Mouse (Mus musculus) embryonic facial prominence, embryonic 14.5 days (tissue): ENCODE measurements around the gene Itk. TPM values are rescaled to one million over a fixed set of nuclear protein-coding genes. Genes with fewer than 3 reads are reported as not detected.

Experiments used
- ATAC-seq: fragments of 200-750 bp; cut with Nextera tagmentation; 2 replicates; pipeline ENCODE4 v1.8.0; 2017; ENCODE audit warnings: low read depth, moderate number of reproducible peaks, moderate TSS enrichment
- DNase-seq: peaks from one replicate; pipeline ENCODE4 v3.0.0-alpha.2; 2015; ENCODE audit warnings: low spot score
- H3K27ac ChIP-seq: fragments of 300-500 bp; sonication (generic); replicated peaks from 2 replicates; pipeline ENCODE4 v1.5.1; 2014; ENCODE audit warnings: low read depth, mild to moderate bottlenecking, low read length, moderate library complexity
- H3K27me3 ChIP-seq: fragments of 300-500 bp; sonication (generic); replicated peaks from 2 replicates; pipeline ENCODE4 v1.6.1; 2014; ENCODE audit warnings: low read length; ENCODE audit not compliant: control insufficient read depth, insufficient read depth
- H3K36me3 ChIP-seq: fragments of 300-500 bp; sonication (generic); 2 replicates; pipeline ENCODE4 v1.6.1; 2014; ENCODE audit warnings: low read length, mixed read lengths; ENCODE audit not compliant: control insufficient read depth, insufficient read depth
- H3K4me1 ChIP-seq: fragments of 300-500 bp; sonication (generic); 2 replicates; pipeline ENCODE4 v1.6.1; 2014; ENCODE audit warnings: antibody characterized with exemption, low read length; ENCODE audit not compliant: control insufficient read depth, insufficient read depth
- H3K4me2 ChIP-seq: fragments of 300-500 bp; sonication (generic); 2 replicates; pipeline ENCODE4 v1.6.1; 2014; ENCODE audit warnings: low read depth, mild to moderate bottlenecking, low read length, moderate library complexity, mixed read lengths
- H3K4me3 ChIP-seq: fragments of 300-500 bp; sonication (generic); 2 replicates; pipeline ENCODE4 v1.5.1; 2014; ENCODE audit warnings: low read depth, mild to moderate bottlenecking, low read length
- H3K9ac ChIP-seq: fragments of 300-500 bp; sonication (generic); 2 replicates; pipeline ENCODE4 v1.6.1; 2014; ENCODE audit warnings: low read depth, mild to moderate bottlenecking, low read length, moderate library complexity, mixed read lengths
- H3K9me3 ChIP-seq: fragments of 300-500 bp; sonication (generic); 2 replicates; pipeline ENCODE4 v1.6.1; 2016; ENCODE audit warnings: low read length; ENCODE audit not compliant: control insufficient read depth
- WGBS: fragments of 180-500 bp; shearing (Covaris S2); extraction: QIAGEN DNeasy Blood & Tissue Kit; methylation state at CpG from one replicate; pipeline ENCODE4 v1.1.7; 2014; 5-methylcytosine and 5-hydroxymethylcytosine counted together
- polyA plus RNA-seq: library from polyadenylated mRNA; unstranded; fragments of >200 nt; fragmentation: Nextera tagmentation; extraction: Ambion mirVana; gene quantifications from 2 replicates; pipeline ENCODE4 v1.2.1, GENCODE M21; 2014

Itk gene
- polyA plus RNA-seq, 1 experiment from 2014 or later = 0.26 TPM

- Histone ChIP-seq H3K9ac (no peak overlapping the region), H3K4me3 (no peak overlapping the region), H3K4me1 (no peaks in the 10 kb centered on the region), H3K4me2 (no peak overlapping the region), H3K9me3 (no peaks in the 10 kb centered on the region), H3K27ac (no peak overlapping the region), H3K27me3 (no peaks in the 10 kb centered on the region), H3K36me3 (no peaks in the 10 kb centered on the region)
- ATAC-seq (no peak), DNase-seq (no peak)
- WGBS = 64% methylated on average over 1 of the region's 1 CpGs
These were observed 30.9 kb downstream of the Itk start for GRCm38 (mm10) chr11:46358369-46358768.

DNA sequence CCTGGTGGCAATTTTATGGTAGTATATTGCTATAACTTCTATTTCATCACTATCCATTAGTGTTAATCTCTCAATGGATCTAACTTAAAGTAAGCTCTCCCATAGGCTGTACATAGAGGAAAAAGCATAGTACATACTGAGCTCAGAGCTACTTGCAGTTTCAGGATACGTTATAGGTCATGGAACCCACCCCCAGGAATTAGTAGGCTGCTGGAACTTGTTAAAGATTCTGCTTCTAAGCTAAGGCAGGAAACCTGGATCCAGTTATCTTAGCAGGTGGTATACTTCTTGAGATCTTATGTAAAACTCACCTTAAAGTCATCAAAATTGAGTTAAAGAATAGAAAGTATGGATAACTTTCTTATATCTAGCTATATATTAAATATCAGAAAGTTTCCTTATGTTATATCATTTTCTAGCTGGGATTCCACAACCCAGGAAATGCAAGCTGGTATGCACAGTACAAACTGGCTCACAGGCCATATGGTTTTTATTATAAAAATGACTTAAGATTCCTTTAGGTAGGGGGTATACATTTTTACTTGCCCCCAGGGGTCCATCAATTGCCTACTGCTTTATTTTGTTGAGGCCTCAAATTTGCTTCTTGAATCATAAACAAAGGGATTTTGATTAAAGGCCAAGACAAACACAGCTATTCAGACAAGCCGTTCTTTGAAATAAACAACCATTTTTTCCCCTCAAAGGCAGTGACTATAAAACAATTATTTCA is 39.5 kb downstream of the Itk start:
- WGBS = 17% methylated on average over 2 of the region's 2 CpGs
- Histone ChIP-seq H3K9ac (no peak overlapping the region), H3K27me3 (no peaks in the 10 kb centered on the region), H3K27ac (no peak overlapping the region), H3K9me3 (no peaks in the 10 kb centered on the region), H3K4me3 (no peak overlapping the region), H3K36me3 (no peaks in the 10 kb centered on the region), H3K4me2 (no peak overlapping the region), H3K4me1 (no peaks in the 10 kb centered on the region; the same call in 1 of the 2 replicates)
- DNase-seq = peak; percentile 52
- no peak for ATAC-seq

DNA sequence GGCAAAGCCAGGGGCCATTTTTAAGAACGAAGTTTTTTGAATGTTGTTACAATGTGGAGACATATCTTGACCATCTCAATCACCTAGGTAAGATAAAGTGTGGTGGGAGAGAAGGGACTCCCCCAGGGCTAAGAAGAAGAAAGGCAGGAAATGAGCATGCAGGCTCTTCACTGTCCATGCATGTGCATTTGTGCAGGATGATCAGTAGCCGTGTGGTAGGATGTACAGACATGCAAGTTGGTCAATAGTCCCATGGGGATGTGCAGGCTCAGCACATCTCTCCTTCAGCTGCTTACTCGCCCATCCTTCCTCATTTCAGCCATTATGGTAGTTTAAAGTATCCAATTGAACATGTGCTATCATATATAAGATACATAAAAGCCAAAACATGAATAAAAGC is 40.9 kb downstream of the Itk start:
- H3K9ac ChIP-seq = no peak overlapping the region
- no peaks in the 10 kb centered on the region; the same call in 1 of the 2 replicates for H3K4me1 ChIP-seq
- DNase-seq = no peak
- no peak overlapping the region for H3K4me2 ChIP-seq
- H3K36me3 ChIP-seq = no peaks in the 10 kb centered on the region
- WGBS = 83% methylated on average over 3 of the region's 3 CpGs
- no peaks in the 10 kb centered on the region for H3K27me3 ChIP-seq
- no peak for ATAC-seq
- H3K9me3 ChIP-seq = no peaks in the 10 kb centered on the region
- no peak overlapping the region for H3K27ac ChIP-seq
- no peak overlapping the region for H3K4me3 ChIP-seq

GRCm38 (mm10) chr11:46347756-46348155 is 41.6 kb downstream of the Itk start:
- no peak overlapping the region for H3K9ac ChIP-seq
- no peak for ATAC-seq
- H3K4me3 ChIP-seq = no peak overlapping the region
- H3K9me3 ChIP-seq = no peaks in the 10 kb centered on the region
- H3K4me1 ChIP-seq = no peaks in the 10 kb centered on the region; the same call in 1 of the 2 replicates
- no peaks in the 10 kb centered on the region for H3K27me3 ChIP-seq
- no peak for DNase-seq
- H3K4me2 ChIP-seq = no peak overlapping the region
- no peak overlapping the region for H3K27ac ChIP-seq
- no peaks in the 10 kb centered on the region for H3K36me3 ChIP-seq
- WGBS = 84% methylated on average over 5 of the region's 5 CpGs

DNA sequence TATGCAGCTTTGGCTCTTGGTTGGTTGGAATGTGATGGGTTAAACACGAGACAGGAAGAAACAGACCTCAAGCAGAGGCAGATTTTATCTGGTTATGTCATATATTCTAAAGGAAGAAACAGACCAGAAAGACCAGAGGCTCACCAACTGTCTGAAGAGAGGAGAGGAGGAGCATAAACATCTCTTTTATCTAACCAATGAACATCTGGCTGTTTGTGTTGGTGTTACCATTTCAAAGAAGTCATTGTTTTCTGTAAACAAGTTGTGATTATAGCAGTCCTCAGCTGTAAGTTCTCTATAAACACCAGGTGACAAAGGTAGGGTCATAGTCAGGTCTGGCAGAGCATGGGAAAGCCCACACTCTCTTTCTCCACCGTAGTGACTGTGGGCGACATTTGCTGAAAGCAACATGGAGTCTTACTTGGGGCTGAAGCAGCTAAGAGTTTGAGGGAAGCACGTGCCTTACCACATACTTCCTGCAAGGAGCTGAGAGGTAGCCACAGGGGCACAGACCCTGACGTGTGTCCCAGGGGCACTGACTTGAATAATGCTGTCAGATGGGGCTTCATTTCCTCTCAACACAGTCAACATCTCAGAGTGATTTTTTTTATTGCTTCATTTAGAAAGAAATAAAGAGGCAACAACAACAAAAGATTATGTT is 45.3 kb downstream of the Itk start:
- Histone ChIP-seq H3K27me3 (no peaks in the 10 kb centered on the region), H3K9me3 (no peaks in the 10 kb centered on the region), H3K4me1 (no peaks in the 10 kb centered on the region), H3K4me3 (no peak overlapping the region), H3K36me3 (no peaks in the 10 kb centered on the region), H3K9ac (no peak overlapping the region), H3K4me2 (no peak overlapping the region), H3K27ac (no peak overlapping the region)
- ATAC-seq (no peak), DNase-seq (no peak)
- 37% methylated on average over 5 of the region's 5 CpGs for WGBS

GRCm38 (mm10) chr11:46341960-46342359 is 47.4 kb downstream of the Itk start:
- DNase-seq (no peak), ATAC-seq (no peak)
- H3K36me3 ChIP-seq = no peaks in the 10 kb centered on the region
- no peak overlapping the region for H3K4me3 ChIP-seq
- H3K27me3 ChIP-seq = no peaks in the 10 kb centered on the region
- H3K27ac ChIP-seq = no peak overlapping the region
- WGBS = 91% methylated on average over 4 of the region's 4 CpGs
- no peak overlapping the region for H3K9ac ChIP-seq
- H3K9me3 ChIP-seq = no peaks in the 10 kb centered on the region
- no peak overlapping the region for H3K4me2 ChIP-seq
- H3K4me1 ChIP-seq = no peaks in the 10 kb centered on the region

- Histone ChIP-seq H3K36me3 (no peaks in the 10 kb centered on the region), H3K4me2 (no peak overlapping the region), H3K4me3 (no peak overlapping the region), H3K4me1 (no peaks in the 10 kb centered on the region), H3K27ac (no peak overlapping the region), H3K9ac (no peak overlapping the region), H3K9me3 (no peaks in the 10 kb centered on the region), H3K27me3 (no peaks in the 10 kb centered on the region)
- no peak for DNase-seq
- WGBS = 92% methylated on average over 5 of the region's 5 CpGs
- ATAC-seq = no peak
These were observed 53.3 kb downstream of the Itk start for GRCm38 (mm10) chr11:46336020-46336419.

DNA sequence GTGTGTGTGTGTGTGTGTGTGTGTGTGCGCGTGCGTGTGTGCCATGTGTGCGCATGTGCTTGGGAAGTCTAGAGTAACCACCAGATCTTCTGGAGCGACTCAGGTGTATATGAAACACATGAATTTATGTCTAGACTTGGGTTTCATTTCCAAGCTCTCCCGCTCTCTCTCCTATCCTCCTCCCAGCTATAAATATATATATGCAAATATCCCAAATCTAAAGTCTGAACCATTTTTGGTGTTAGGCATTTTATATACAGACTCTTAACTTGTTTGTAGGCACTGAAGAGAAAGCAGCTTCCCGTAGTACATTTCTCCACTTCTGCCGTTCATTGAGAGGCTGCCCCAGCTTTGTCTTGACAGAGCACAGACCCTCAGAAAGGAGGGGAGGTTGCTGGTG is 57.1 kb downstream of the Itk start:
- H3K9me3 ChIP-seq = no peaks in the 10 kb centered on the region
- ATAC-seq (no peak), DNase-seq (no peak)
- no peaks in the 10 kb centered on the region for H3K36me3 ChIP-seq
- no peak overlapping the region for H3K4me2 ChIP-seq
- no peaks in the 10 kb centered on the region for H3K4me1 ChIP-seq
- 92% methylated on average over 8 of the region's 8 CpGs for WGBS
- H3K27me3 ChIP-seq = no peaks in the 10 kb centered on the region
- H3K27ac ChIP-seq = no peak overlapping the region
- no peak overlapping the region for H3K4me3 ChIP-seq
- no peak overlapping the region for H3K9ac ChIP-seq
